Mouse (Mus musculus) lung, embryonic 16.5 days (tissue): Measurements from ENCODE around the gene Arf3. TPM values are rescaled to one million over a fixed set of nuclear protein-coding genes. Genes with fewer than 3 reads are reported as not detected.
"Not testable (repeated sequence)": the region's sequence is repeated elsewhere in the genome, so short reads cannot be mapped to it uniquely, and the experiment has no call there.

Experiments used
- ATAC-seq: fragments of 200-750 bp; cut with Nextera tagmentation; 2 replicates; pipeline ENCODE4 v1.8.0; 2017; ENCODE audit warnings: low read depth, mild to moderate bottlenecking, moderate library complexity
- H3K27ac ChIP-seq: fragments of 300-500 bp; sonication (generic); 2 replicates; pipeline ENCODE4 v1.5.1; 2014; ENCODE audit warnings: mild to moderate bottlenecking, control low read depth, low read length
- H3K27me3 ChIP-seq: fragments of 300-500 bp; sonication (generic); 2 replicates; pipeline ENCODE4 v1.6.1; 2014; ENCODE audit warnings: low read depth, low read length, mixed read lengths; ENCODE audit not compliant: control insufficient read depth, insufficient read depth
- H3K36me3 ChIP-seq: fragments of 300-500 bp; sonication (generic); 2 replicates; pipeline ENCODE4 v1.6.1; 2014; ENCODE audit warnings: low read length; ENCODE audit not compliant: control insufficient read depth, insufficient read depth
- H3K4me1 ChIP-seq: fragments of 300-500 bp; sonication (generic); replicated peaks from 2 replicates; pipeline ENCODE4 v1.6.1; 2014; ENCODE audit warnings: low read length, mixed read lengths; ENCODE audit not compliant: control insufficient read depth, insufficient read depth
- H3K4me2 ChIP-seq: fragments of 300-500 bp; sonication (generic); 2 replicates; pipeline ENCODE4 v1.6.1; 2014; ENCODE audit warnings: low read depth, low read length, control low read depth
- H3K4me3 ChIP-seq: fragments of 300-500 bp; sonication (generic); 2 replicates; pipeline ENCODE4 v1.5.1; 2014; ENCODE audit warnings: mild to moderate bottlenecking, low read length, control low read depth
- H3K9ac ChIP-seq: fragments of 300-500 bp; sonication (generic); 2 replicates; pipeline ENCODE4 v1.6.1; 2014; ENCODE audit warnings: low read length, control low read depth
- H3K9me3 ChIP-seq: fragments of 300-500 bp; sonication (generic); 2 replicates; pipeline ENCODE4 v1.6.1; 2016; ENCODE audit warnings: low read length; ENCODE audit not compliant: control insufficient read depth
- WGBS: fragments of 180-500 bp; shearing (Covaris S2); extraction: QIAGEN DNeasy Blood & Tissue Kit; methylation state at CpG from one replicate; pipeline ENCODE4 v1.1.7; 2014; 5-methylcytosine and 5-hydroxymethylcytosine counted together
- polyA plus RNA-seq: library from polyadenylated mRNA; unstranded; fragments of >200 nt; fragmentation: Nextera tagmentation; extraction: Ambion mirVana; gene quantifications from 2 replicates; pipeline ENCODE4 v1.2.1, GENCODE M21; 2015

Arf3 gene
- polyA plus RNA-seq = 40.2 and 40.6 TPM in 2 replicates

DNA sequence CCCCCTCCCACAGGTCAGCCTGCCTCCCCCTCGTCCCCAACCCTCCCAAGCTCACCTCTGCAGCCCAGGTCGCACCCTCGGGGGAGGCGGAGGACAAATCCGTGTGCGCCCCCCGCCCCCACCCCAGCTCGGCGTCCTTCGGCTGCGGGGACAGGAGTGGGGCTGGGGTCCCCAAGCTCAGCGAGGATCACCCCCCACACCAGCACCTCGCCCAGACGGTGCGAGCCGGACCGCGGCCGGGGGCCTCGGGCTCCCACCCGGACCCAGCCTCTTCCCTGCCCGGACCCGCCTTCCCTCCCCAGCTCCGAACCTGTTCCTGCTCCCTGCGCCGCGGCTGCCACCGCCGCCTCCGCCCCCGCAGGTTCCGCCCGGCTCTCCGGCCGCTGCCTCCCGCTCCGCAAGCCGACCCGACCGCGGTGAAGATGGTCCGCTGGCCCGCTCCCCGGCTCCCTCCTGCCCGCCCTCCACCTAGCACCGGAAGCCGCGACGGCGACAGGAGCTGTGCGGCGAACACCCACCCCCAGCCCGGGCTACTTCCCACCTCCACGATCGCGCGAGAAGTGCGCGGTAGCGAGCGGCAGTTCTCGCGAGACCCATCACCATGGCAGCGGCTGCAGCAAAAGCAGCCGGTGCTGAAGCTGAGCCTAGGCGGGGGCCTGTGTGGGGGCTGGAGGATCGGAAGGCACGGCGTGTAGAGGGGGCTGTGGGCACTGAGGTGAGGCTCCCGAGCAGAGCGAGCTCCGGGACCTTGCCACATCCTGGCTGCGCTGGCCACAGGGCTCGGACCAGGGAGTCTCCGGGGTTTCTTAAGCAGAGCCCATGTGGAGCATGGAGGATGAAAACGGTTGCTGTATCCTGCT lies at the start of gene Arf3:
Arf3 (minus strand) TSS at position 545 of the 860 bp plus-strand sequence.
- Histone ChIP-seq H3K36me3 (peaks cover 3% of the 10 kb centered on the region; the same call in 1 of the 2 replicates), H3K27me3 (peaks cover 6% of the 10 kb centered on the region; the same call in 1 of the 2 replicates), H3K4me2 (peak within 1 kb of the TSS; percentile 93), H3K27ac (peak within 1 kb of the TSS; percentile 79), H3K9me3 (no peaks in the 10 kb centered on the region), H3K4me3 (peak within 1 kb of the TSS; percentile 93), H3K9ac (peak within 1 kb of the TSS; percentile 93), H3K4me1 (peaks cover 11% of the 10 kb centered on the region)
- WGBS = under 1% methylated on average over 66 of the region's 76 CpGs
- ATAC-seq = peak; percentile 97

DNA sequence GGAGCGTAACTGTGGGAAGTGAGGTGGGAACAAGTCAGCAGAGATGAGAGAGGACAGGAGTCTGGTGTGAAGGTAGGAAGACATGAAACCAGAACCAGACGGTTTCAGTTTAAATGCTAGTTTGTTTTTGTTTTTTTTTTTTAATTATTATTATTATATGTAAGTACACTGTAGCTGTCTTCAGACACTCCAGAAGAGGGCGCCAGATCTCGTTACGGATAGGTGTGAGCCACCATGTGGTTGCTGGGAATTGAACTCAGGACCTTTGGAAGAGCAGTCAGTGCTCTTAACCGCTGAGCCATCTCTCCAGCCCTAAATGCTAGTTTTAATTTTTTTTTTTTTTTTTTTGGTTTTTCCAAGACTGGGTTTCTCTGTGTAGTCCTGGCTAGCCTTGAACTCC lies 47.2 kb upstream of the Arf3 start:
- H3K4me2 ChIP-seq, H3K9me3 ChIP-seq, H3K27ac ChIP-seq, H3K4me3 ChIP-seq, ATAC-seq, H3K9ac ChIP-seq: not testable (repeated sequence)
- 69% methylated on average over 6 of the region's 6 CpGs for WGBS
- Histone ChIP-seq H3K4me1 (peaks cover 27% of the 10 kb centered on the region), H3K36me3 (peaks cover 20% of the 10 kb centered on the region), H3K27me3 (peaks cover 50% of the 10 kb centered on the region)

DNA sequence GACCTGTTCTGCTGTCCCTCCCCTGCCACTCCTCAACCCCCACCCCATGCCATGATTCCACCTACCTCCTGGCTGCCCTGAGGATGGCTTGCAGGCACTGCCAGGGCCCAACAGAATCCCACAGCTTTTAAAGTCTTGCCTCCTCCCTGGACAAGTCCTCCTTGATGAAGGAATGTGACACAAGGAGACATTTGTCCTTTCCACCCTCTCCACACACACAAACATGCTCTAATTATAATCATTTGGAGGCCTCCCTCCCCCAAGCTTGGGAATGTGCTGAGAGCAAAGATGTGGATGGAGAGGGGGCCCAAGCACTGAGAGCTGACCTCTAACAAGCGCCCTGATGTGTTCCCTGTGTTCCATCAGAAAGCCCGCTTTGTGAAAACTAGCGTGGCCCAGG lies 46.4 kb upstream of the Arf3 start, which contains the start of gene Ddn:
Ddn (minus strand) TSS at position 101 of the 400 bp plus-strand sequence.
- H3K9me3 ChIP-seq = no peaks in the 10 kb centered on the region
- H3K4me1 ChIP-seq = peaks cover 29% of the 10 kb centered on the region
- peaks cover 16% of the 10 kb centered on the region for H3K36me3 ChIP-seq
- H3K9ac ChIP-seq = peak within 1 kb of the TSS; percentile 59; the same call in 1 of the 2 replicates
- WGBS = 45% methylated on average over 3 of the region's 3 CpGs
- ATAC-seq = no peak
- no peak within 1 kb of the TSS; the same call in 1 of the 2 replicates for H3K4me3 ChIP-seq
- H3K4me2 ChIP-seq = peak within 1 kb of the TSS; percentile 82; the same call in 1 of the 2 replicates
- H3K27me3 ChIP-seq = peaks cover 58% of the 10 kb centered on the region
- no peak within 1 kb of the TSS for H3K27ac ChIP-seq

DNA sequence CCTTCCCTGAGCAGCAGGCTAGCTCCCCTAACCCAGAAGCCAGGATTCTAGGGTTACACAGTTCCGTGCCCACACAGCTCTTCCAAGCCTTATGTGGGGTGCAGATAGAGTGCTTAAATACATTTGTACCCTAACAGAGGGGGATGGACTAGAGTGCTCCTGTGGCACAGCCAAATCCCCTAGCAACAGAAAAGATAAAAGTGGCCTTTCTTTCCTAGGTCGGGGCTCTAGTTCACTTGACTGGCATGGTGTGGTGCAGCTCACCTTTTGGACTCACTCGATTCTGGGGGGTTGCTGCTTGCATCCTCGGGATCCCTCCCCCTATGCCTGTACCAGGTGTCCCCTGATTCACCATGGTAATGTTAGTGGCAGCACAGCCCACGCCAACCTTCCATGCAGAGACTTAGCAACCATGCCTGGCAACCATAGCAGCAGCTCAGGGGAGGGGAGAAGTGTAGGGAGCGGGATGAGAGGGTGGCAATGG lies 45.7 kb upstream of the Arf3 start:
- Histone ChIP-seq H3K27ac (no peak overlapping the region), H3K9me3 (no peaks in the 10 kb centered on the region), H3K4me2 (no peak overlapping the region), H3K36me3 (peaks cover 15% of the 10 kb centered on the region), H3K27me3 (peaks cover 65% of the 10 kb centered on the region), H3K4me1 (peaks cover 29% of the 10 kb centered on the region), H3K9ac (peak overlapping the region; percentile 59; the same call in 1 of the 2 replicates), H3K4me3 (no peak overlapping the region; the same call in 1 of the 2 replicates)
- WGBS = 12% methylated on average over 6 of the region's 6 CpGs
- ATAC-seq = no peak

DNA sequence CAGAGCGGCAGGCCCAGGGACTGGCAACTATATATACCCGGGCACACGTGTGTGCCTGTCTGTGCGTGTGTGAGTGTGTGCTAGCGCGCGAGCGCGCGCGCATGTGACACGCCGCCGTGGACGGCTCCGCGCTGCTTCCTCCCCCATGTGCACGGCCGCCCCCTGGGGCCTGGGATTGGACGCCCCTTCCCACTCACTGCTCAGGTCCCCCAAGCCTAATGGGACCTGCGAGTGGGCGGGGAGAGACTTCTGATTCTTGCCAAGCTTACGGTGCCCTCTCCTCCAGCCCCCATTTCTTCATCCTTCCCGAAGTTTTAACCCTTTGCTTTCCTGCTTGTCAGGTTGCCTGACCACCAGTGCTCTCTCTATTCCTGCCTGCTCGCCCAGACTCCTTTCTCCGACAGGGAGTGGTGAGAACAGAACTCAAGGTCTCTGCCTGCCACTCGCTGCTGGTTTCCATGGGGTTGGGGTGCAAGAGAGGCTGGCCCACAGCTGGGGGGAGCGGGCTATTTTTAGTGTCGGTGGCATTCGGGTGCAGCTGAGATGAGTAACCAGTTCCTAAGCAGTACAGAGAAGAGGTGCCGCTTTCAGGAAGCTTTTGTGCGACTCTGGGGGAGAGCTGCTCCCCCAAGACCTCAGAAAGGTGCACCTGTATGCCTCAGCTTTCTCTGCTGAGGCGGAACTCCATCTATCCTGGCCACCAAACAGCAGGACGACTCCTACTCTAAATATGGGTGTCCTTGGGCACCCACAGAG lies 45.1 kb upstream of the Arf3 start:
- peak overlapping the region; percentile 59 for H3K9ac ChIP-seq
- H3K27me3 ChIP-seq = peaks cover 71% of the 10 kb centered on the region
- H3K36me3 ChIP-seq = peaks cover 13% of the 10 kb centered on the region
- H3K27ac ChIP-seq = no peak overlapping the region
- peak overlapping the region; percentile 47 for H3K4me3 ChIP-seq
- peak; percentile 16; the same call in 1 of the 2 replicates for ATAC-seq
- WGBS = 2% methylated on average over 29 of the region's 34 CpGs
- peaks cover 29% of the 10 kb centered on the region for H3K4me1 ChIP-seq
- H3K4me2 ChIP-seq = peak overlapping the region; percentile 82
- no peaks in the 10 kb centered on the region for H3K9me3 ChIP-seq

DNA sequence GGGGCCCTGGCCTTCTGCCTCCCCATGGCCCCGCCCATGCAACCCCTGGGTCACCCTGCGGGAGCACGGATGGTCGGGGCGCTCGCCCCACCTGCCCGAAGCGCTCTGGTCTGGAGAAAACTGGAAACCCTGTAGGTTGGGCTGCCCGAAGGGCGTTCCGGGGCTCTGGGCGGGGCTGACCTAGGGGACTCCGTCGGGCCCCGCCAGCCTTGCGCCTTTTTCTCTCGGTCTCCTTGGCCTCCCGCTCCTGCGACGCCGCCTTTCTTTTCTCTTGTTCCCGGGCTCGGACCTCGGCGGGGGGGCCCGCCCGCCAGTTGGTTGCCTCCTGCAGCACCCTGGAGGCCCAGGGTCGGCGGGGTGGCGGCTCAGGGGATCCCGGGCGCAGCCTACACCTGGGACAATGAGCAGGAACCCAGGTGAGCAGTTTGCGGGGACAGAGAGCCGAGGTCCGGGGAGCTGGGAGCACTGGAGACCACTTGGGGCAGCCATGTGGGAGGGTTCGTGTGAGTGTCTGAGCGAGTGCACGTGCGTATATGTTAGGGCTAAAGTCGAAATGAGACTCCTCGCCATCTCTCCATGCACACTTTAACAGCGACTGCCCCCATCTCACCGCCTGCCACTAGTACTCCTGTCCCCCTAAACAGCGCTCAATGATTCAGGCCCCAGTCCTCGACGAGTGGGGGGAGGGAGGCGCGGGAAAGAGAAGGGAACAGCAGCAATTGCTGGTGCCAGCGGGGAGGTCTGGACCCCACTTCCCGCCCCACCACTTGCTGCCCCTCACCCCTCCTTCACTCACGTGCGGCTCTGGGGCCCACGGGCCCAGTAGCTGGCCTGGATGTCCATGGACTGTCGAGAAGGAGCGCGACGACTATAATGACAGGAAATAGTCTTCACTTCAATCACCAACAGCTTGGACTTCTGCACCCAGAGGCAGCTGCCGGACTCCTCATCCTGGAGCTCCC lies 44.1 kb upstream of the Arf3 start:
- Histone ChIP-seq H3K4me2 (peak overlapping the region; percentile 82), H3K36me3 (peaks cover 4% of the 10 kb centered on the region; the same call in 1 of the 2 replicates), H3K27ac (no peak overlapping the region), H3K4me1 (peaks cover 29% of the 10 kb centered on the region), H3K9me3 (no peaks in the 10 kb centered on the region), H3K4me3 (peak overlapping the region; percentile 47), H3K27me3 (peaks cover 80% of the 10 kb centered on the region), H3K9ac (peak overlapping the region; percentile 48; the same call in 1 of the 2 replicates)
- peak; percentile 29; the same call in 1 of the 2 replicates for ATAC-seq
- 2% methylated on average over 58 of the region's 58 CpGs for WGBS

DNA sequence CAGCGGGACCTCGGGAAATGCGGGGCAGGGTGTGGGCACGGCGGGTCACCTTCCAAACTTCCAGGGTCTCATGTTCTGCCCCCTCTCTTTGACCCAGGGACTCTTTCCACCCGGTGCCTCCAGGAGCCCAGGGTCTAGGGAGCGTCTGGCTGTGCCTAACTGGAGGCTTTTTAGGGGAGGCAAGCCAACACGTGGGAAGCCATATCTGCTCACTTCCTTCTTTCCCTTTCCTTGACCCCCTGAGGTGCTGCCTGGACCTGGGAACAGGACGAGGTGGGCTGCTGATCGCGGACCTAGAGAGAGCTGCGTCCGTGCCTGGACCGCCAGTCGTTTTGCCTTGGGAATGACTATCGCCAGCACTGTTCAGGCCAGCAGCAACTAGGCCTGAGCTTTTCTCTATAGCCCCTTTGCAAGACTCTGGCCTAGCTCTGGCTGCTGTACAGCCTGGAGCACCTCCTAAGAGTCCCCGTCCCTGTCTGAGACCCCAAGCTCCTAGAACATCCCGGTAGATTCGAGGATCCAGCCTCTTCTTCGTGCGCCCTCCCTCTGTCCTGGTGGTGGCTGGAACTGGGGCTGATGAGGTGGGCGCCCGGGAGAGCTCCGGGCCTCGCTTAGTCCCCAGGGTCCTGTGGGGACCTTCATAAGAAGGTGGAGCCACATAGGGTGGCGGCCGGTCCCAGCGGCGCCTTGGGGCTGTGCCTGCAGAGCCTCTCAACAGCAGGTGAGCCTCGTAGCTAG lies 43.2 kb upstream of the Arf3 start:
- ATAC-seq = 0 out of 2 replicates have a peak, but pooled peaks have one; percentile 3

More for the DNA sequence above, 43.2 kb upstream of the Arf3 start:
- Histone ChIP-seq H3K27me3 (peaks cover 87% of the 10 kb centered on the region), H3K9ac (peak overlapping the region; percentile 48; the same call in 1 of the 2 replicates), H3K4me3 (peak overlapping the region; percentile 47), H3K4me2 (peak overlapping the region; percentile 82), H3K4me1 (peaks cover 29% of the 10 kb centered on the region), H3K9me3 (no peaks in the 10 kb centered on the region), H3K27ac (no peak overlapping the region), H3K36me3 (peaks cover 4% of the 10 kb centered on the region; the same call in 1 of the 2 replicates)
- WGBS = 16% methylated on average over 30 of the region's 30 CpGs
